Mouse (Mus musculus) olfactory bulb, adult 2 months (tissue): Measurements from ENCODE around the gene Itgb2l.

Source experiments
- CTCF ChIP-seq: fragments of 200-500 bp; IDR thresholded peaks from 2 replicates; pipeline ENCODE4 v1.5.1; 2012; ENCODE audit warnings: low read depth, mild to moderate bottlenecking, low read length, moderate library complexity; ENCODE audit not compliant: insufficient read depth
- POLR2A ChIP-seq: fragments of 200-500 bp; IDR thresholded peaks from 2 replicates; pipeline ENCODE4 v1.6.1; 2012; ENCODE audit warnings: mild to moderate bottlenecking, low read depth, low read length, moderate library complexity; ENCODE audit not compliant: insufficient read depth

- TF ChIP-seq CTCF (no peak), POLR2A (no peak)
Observed at GRCm38 (mm10) chr16:96457612-96458011, 14.2 kb upstream of the Itgb2l start.
